Mouse (Mus musculus) C2C12 (cell line): ENCODE data around the gene Ccne1. TPM values are rescaled to one million over a fixed set of nuclear protein-coding genes. Genes with fewer than 3 reads are reported as not detected.

ENCODE experiments used
- H3K27me3 ChIP-seq: one replicate; pipeline ENCODE4 v1.6.1; 2011; ENCODE audit not compliant: control insufficient read depth, insufficient read depth, insufficient read length
- H3K36me3 ChIP-seq: one replicate; pipeline ENCODE4 v1.6.1; 2011; ENCODE audit not compliant: control insufficient read depth, insufficient read depth
- H3K4me3 ChIP-seq: one replicate; pipeline ENCODE4 v1.5.1; 2011; ENCODE audit warnings: mild to moderate bottlenecking, control low read depth; ENCODE audit not compliant: poor library complexity, insufficient read depth, severe bottlenecking
- H3K79me2 ChIP-seq: one replicate; pipeline ENCODE4 v1.6.1; 2011; ENCODE audit not compliant: control insufficient read depth, insufficient read depth
- H3K79me3 ChIP-seq: one replicate; pipeline ENCODE4 v1.6.1; 2011; ENCODE audit warnings: low read depth, control low read depth
- H3ac ChIP-seq: one replicate; pipeline ENCODE3; 2011; ENCODE audit warnings: low read depth; ENCODE audit not compliant: control insufficient read depth, insufficient read length
- CEBPB ChIP-seq: IDR thresholded peaks from one replicate; pipeline ENCODE4 v1.6.1; 2011; ENCODE audit warnings: low read depth, mild to moderate bottlenecking, control low read depth, moderate library complexity
- CTCF ChIP-seq: IDR thresholded peaks from one replicate; pipeline ENCODE4 v1.5.1; 2011; ENCODE audit not compliant: control insufficient read depth, insufficient read depth, insufficient read length
- FOSL1 ChIP-seq: IDR thresholded peaks from one replicate; pipeline ENCODE4 v1.8.0; 2011; ENCODE audit warnings: mild to moderate bottlenecking, low read length; ENCODE audit not compliant: poor library complexity, insufficient read depth, severe bottlenecking
- MAX ChIP-seq: IDR thresholded peaks from one replicate; pipeline ENCODE4 v1.6.1; 2011; ENCODE audit warnings: mild to moderate bottlenecking, control low read depth
- MYOD1 ChIP-seq: IDR thresholded peaks from one replicate; pipeline ENCODE4 v1.6.1; 2011; ENCODE audit warnings: low read depth; ENCODE audit not compliant: control insufficient read depth, insufficient read length
- MYOG ChIP-seq: IDR thresholded peaks from one replicate; pipeline ENCODE4 v1.6.1; 2011; ENCODE audit not compliant: control insufficient read depth, insufficient read length; ENCODE audit errors: extremely low read depth
- USF1 ChIP-seq: IDR thresholded peaks from one replicate; pipeline ENCODE4 v1.6.1; 2011; ENCODE audit warnings: low read depth, mild to moderate bottlenecking, control low read depth, moderate library complexity
- polyA plus RNA-seq: library from polyadenylated mRNA; unstranded; fragments of >200 nt; fragmentation: generic; extraction: Trizol; gene quantifications from one replicate; pipeline ENCODE4 v1.2.1, GENCODE M21; 2012; ENCODE audit warnings: missing spikeins

The Ccne1 gene
- polyA plus RNA-seq, 1 experiment = 58.6 TPM

- Histone ChIP-seq H3K36me3 (no peaks in the 10 kb centered on the region), H3ac (no peak overlapping the region), H3K27me3 (no peaks in the 10 kb centered on the region), H3K79me2 (no peaks in the 10 kb centered on the region), H3K79me3 (no peaks in the 10 kb centered on the region), H3K4me3 (no peak overlapping the region)
- TF ChIP-seq CTCF = peak; percentile 51
- TF ChIP-seq MAX = no peak
These were observed 33.6 kb downstream of the Ccne1 start for GRCm38 (mm10) chr7:38073782-38074181.

- TF ChIP-seq MYOD1 = no peak
- no peak for TF ChIP-seq USF1
- TF ChIP-seq CTCF = no peak
- no peak for TF ChIP-seq CEBPB
- no peak for TF ChIP-seq MAX
- TF ChIP-seq MYOG = no peak
- H3K27me3 ChIP-seq = no peaks in the 10 kb centered on the region
- no peaks in the 10 kb centered on the region for H3K79me3 ChIP-seq
These were observed 36.3 kb downstream of the Ccne1 start for GRCm38 (mm10) chr7:38071065-38071464.

GRCm38 (mm10) chr7:38070663-38071062, 36.7 kb downstream of the Ccne1 start:
- Histone ChIP-seq H3K79me3 (no peaks in the 10 kb centered on the region), H3ac (no peak overlapping the region), H3K4me3 (no peak overlapping the region), H3K36me3 (no peaks in the 10 kb centered on the region), H3K79me2 (no peaks in the 10 kb centered on the region), H3K27me3 (no peaks in the 10 kb centered on the region)
- TF ChIP-seq USF1 (no peak), CTCF (no peak), MYOD1 (no peak), MYOG (no peak), FOSL1 (no peak), CEBPB (no peak)

More at GRCm38 (mm10) chr7:38071065-38071464, 36.3 kb downstream of the Ccne1 start:
- H3K4me3 ChIP-seq = no peak overlapping the region
- no peaks in the 10 kb centered on the region for H3K36me3 ChIP-seq
- H3K79me2 ChIP-seq = no peaks in the 10 kb centered on the region
- no peak overlapping the region for H3ac ChIP-seq

- Histone ChIP-seq H3K79me2 (no peaks in the 10 kb centered on the region), H3K79me3 (no peaks in the 10 kb centered on the region), H3K27me3 (no peaks in the 10 kb centered on the region), H3K4me3 (no peak overlapping the region), H3K36me3 (no peaks in the 10 kb centered on the region), H3ac (no peak overlapping the region)
- TF ChIP-seq USF1 = no peak
These were observed 42.9 kb downstream of the Ccne1 start for GRCm38 (mm10) chr7:38064431-38064830.

- TF ChIP-seq MYOG = no peak
- no peak for TF ChIP-seq MYOD1
- peak; percentile 99 for TF ChIP-seq CTCF
- TF ChIP-seq MAX = no peak
- no peak for TF ChIP-seq USF1
- Histone ChIP-seq H3K79me2 (no peaks in the 10 kb centered on the region), H3K79me3 (no peaks in the 10 kb centered on the region), H3K27me3 (peaks cover 8% of the 10 kb centered on the region), H3K4me3 (no peak overlapping the region), H3ac (peak overlapping the region; percentile 49), H3K36me3 (no peaks in the 10 kb centered on the region)
These were observed 46.0 kb downstream of the Ccne1 start for GRCm38 (mm10) chr7:38061060-38061970.

GRCm38 (mm10) chr7:38059636-38060330, 47.6 kb downstream of the Ccne1 start:
- Histone ChIP-seq H3ac (no peak overlapping the region), H3K79me3 (no peaks in the 10 kb centered on the region), H3K27me3 (peaks cover 8% of the 10 kb centered on the region), H3K4me3 (no peak overlapping the region), H3K79me2 (no peaks in the 10 kb centered on the region), H3K36me3 (no peaks in the 10 kb centered on the region)
- TF ChIP-seq USF1 = no peak
- no peak for TF ChIP-seq MYOD1
- TF ChIP-seq CEBPB = no peak
- no peak for TF ChIP-seq MAX
- no peak for TF ChIP-seq CTCF
- TF ChIP-seq MYOG = no peak
- TF ChIP-seq FOSL1 = no peak
